Mouse (Mus musculus) liver, adult 2 months (tissue): ENCODE data around the gene Auts2. TPM values are rescaled to one million over a fixed set of nuclear protein-coding genes. Genes with fewer than 3 reads are reported as not detected.

Source experiments
- DNase-seq: peaks from one replicate; pipeline ENCODE4 v3.0.0-alpha.2; 2011; ENCODE audit warnings: low read depth, low spot score; ENCODE audit errors: extremely low read depth
- H3K27ac ChIP-seq: fragments of 200-500 bp; replicated peaks from 2 replicates; pipeline ENCODE4 v1.5.1; 2012; ENCODE audit warnings: low read depth, mild to moderate bottlenecking, control low read depth, inconsistent platforms, low read length; ENCODE audit not compliant: insufficient read depth
- H3K27me3 ChIP-seq: fragments of 200-500 bp; 2 replicates; pipeline ENCODE4 v1.6.1; 2012; ENCODE audit warnings: mild to moderate bottlenecking, moderate library complexity, low read length, inconsistent platforms; ENCODE audit not compliant: control insufficient read depth, insufficient read depth
- H3K36me3 ChIP-seq: fragments of 200-500 bp; 2 replicates; pipeline ENCODE4 v1.6.1; 2012; ENCODE audit warnings: low read length, inconsistent platforms; ENCODE audit not compliant: control insufficient read depth, insufficient read depth
- H3K4me1 ChIP-seq: fragments of 200-500 bp; 2 replicates; pipeline ENCODE4 v1.6.1; 2011; ENCODE audit warnings: low read length; ENCODE audit not compliant: control insufficient read depth, insufficient read depth
- H3K4me3 ChIP-seq: fragments of 200-500 bp; 2 replicates; pipeline ENCODE4 v1.5.1; 2011; ENCODE audit warnings: low read depth, mild to moderate bottlenecking, control low read depth, low read length, moderate library complexity; ENCODE audit not compliant: insufficient read depth
- H3K79me2 ChIP-seq: fragments of 200-500 bp; 2 replicates; pipeline ENCODE4 v1.6.1; 2012; ENCODE audit warnings: inconsistent platforms, mild to moderate bottlenecking, low read length, moderate library complexity; ENCODE audit not compliant: control insufficient read depth, insufficient read depth
- H3K9ac ChIP-seq: fragments of 200-500 bp; 2 replicates; pipeline ENCODE4 v1.6.1; 2012; ENCODE audit warnings: low read depth, mild to moderate bottlenecking, control low read depth, inconsistent platforms, low read length
- CTCF ChIP-seq: fragments of 200-500 bp; IDR thresholded peaks from 2 replicates; pipeline ENCODE4 v1.5.1; 2011; ENCODE audit warnings: low read depth, low read length, control low read depth
- POLR2A ChIP-seq: fragments of 200-500 bp; IDR thresholded peaks from 2 replicates; pipeline ENCODE4 v1.6.1; 2011; ENCODE audit warnings: low read length, control low read depth; ENCODE audit not compliant: insufficient read depth; ENCODE audit errors: extremely low read depth
- WGBS: fragments of 180-500 bp; shearing (Covaris S2); methylation state at CpG from one replicate; pipeline ENCODE4 v1.1.7; 2018; 5-methylcytosine and 5-hydroxymethylcytosine counted together
- polyA plus RNA-seq: library from polyadenylated mRNA; depleted of rRNA; stranded (reverse); fragments of >200 nt; gene quantifications from 2 replicates; pipeline ENCODE4 v1.2.3, GENCODE M21; 2012
- total RNA-seq: library from RNA; depleted of rRNA; stranded (reverse); fragments of >200 nt; gene quantifications from 2 replicates; pipeline ENCODE4 v1.2.3, GENCODE M21; 2014

Gene Auts2
- total and polyA plus RNA-seq, 2 experiments, result 0.37 to 0.51 TPM

- DNase-seq, result no peak
- H3K4me1 ChIP-seq, result no peaks in the 10 kb centered on the region
- no peaks in the 10 kb centered on the region for H3K36me3 ChIP-seq
- no peak for TF ChIP-seq POLR2A
- no peak for TF ChIP-seq CTCF
- no peaks in the 10 kb centered on the region for H3K79me2 ChIP-seq
- H3K27ac ChIP-seq, result no peak overlapping the region
- no peak overlapping the region for H3K4me3 ChIP-seq
- no peak overlapping the region for H3K9ac ChIP-seq
- 85% methylated on average over 8 of the region's 8 CpGs for WGBS
- H3K27me3 ChIP-seq, result no peaks in the 10 kb centered on the region
Observed at GRCm38 (mm10) chr5:131558403-131559174, 984.6 kb downstream of the Auts2 start.

DNA sequence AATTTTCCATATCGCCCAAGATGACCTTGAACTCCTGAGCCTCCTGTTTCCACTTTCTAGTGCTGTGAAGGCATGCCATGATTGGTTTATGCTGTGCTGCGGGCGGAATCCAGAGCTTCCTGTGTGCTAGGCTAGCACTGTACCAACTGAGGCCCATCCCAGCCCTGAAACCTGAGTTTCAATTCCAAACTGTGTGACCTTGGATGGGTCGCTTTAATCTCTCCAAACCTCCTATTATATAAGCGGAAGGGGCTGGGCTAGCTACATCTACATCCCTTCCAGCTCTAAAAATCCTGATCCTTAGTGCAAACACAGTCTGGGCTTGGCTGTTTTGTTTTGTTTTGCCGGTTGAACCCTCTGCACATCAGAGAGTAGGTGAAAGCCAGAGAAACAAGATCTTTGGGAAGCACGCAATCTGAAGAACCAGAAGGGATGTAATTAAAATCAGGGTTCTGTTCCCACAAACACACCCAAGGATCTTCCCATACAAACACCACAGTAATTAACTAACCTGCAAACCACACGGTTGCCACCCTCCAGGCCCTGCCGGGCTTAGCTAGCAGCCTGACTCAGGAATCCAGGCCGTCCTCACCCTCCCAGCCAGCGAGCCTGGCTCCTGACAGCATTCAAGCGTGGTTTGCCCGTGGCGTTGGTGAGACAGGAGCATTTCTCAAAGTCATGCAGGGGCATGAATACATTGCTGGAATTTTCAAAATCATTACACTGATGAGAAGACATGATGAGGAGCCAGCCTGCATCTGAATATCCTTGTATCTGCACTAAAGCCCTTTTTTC, 985.4 kb downstream of the Auts2 start:
- TF ChIP-seq CTCF (no peak), POLR2A (no peak)
- DNase-seq, result no peak
- H3K4me3 ChIP-seq, result no peak overlapping the region
- no peaks in the 10 kb centered on the region for H3K27me3 ChIP-seq
- H3K79me2 ChIP-seq, result no peaks in the 10 kb centered on the region
- no peak overlapping the region for H3K27ac ChIP-seq
- no peaks in the 10 kb centered on the region for H3K36me3 ChIP-seq
- H3K9ac ChIP-seq, result no peak overlapping the region
- no peaks in the 10 kb centered on the region for H3K4me1 ChIP-seq
- WGBS, result 85% methylated on average over 14 of the region's 14 CpGs

- Histone ChIP-seq H3K79me2 (no peaks in the 10 kb centered on the region), H3K36me3 (no peaks in the 10 kb centered on the region), H3K27ac (no peak overlapping the region), H3K4me3 (no peak overlapping the region), H3K9ac (no peak overlapping the region), H3K4me1 (no peaks in the 10 kb centered on the region), H3K27me3 (no peaks in the 10 kb centered on the region)
- DNase-seq, result no peak
- no peak for TF ChIP-seq POLR2A
- TF ChIP-seq CTCF, result no peak
- 82% methylated on average over 17 of the region's 17 CpGs for WGBS
Observed at GRCm38 (mm10) chr5:131548932-131549563, 994.1 kb downstream of the Auts2 start.

- TF ChIP-seq CTCF (no peak), POLR2A (no peak)
- no peak overlapping the region for H3K9ac ChIP-seq
- H3K4me1 ChIP-seq, result no peaks in the 10 kb centered on the region
- no peaks in the 10 kb centered on the region for H3K79me2 ChIP-seq
- 92% methylated on average over 6 of the region's 6 CpGs for WGBS
- no peak overlapping the region for H3K27ac ChIP-seq
- H3K4me3 ChIP-seq, result no peak overlapping the region
- no peaks in the 10 kb centered on the region for H3K36me3 ChIP-seq
- no peaks in the 10 kb centered on the region for H3K27me3 ChIP-seq
- DNase-seq, result no peak
Observed at GRCm38 (mm10) chr5:131547926-131548325, 995.2 kb downstream of the Auts2 start.

DNA sequence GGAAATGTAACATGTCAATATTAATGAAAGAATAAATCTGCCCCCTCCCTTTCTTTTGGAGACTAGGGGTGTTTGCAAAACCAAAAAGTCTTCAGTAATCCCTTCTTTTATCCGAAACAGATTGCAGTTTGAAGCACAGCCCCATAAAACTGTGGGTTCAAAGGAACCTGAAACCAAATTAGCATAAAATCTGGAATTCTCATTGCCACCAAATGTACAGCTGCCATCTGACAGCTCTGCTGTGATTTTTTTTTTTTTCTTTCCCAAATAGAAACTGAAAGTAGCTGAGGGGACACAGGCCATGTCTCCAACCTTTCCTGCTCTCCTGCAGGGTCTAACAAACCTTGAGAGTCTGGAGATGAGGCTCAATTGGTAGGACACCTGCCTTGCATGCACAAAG, 996.7 kb downstream of the Auts2 start:
- no peak for DNase-seq
- H3K36me3 ChIP-seq, result no peaks in the 10 kb centered on the region
- no peak overlapping the region for H3K27ac ChIP-seq
- H3K4me3 ChIP-seq, result no peak overlapping the region
- H3K27me3 ChIP-seq, result no peaks in the 10 kb centered on the region
- H3K79me2 ChIP-seq, result no peaks in the 10 kb centered on the region
- TF ChIP-seq POLR2A, result no peak
- no peak for TF ChIP-seq CTCF
- no peak overlapping the region for H3K9ac ChIP-seq
- no peaks in the 10 kb centered on the region for H3K4me1 ChIP-seq
- 79% methylated on average over 1 of the region's 1 CpGs for WGBS

DNA sequence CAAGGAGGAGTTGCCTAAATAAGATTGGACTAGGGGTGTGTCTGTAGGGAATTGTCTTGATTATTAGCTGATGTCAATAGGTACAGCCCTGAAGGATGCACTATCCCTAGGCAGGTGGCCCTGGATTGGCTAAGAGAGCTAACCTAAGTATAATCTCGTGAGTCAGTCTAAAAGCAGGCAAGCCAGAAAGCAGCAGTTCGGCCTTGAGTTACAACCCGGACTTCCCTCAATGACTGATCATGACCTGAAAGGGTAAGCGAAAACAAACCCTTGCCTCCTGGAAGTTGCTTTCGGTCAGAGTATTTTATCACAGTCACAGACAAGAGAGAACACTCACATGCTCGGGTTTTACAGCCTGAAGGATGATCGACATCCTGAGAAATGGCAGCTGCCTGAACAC, 998.8 kb downstream of the Auts2 start:
- H3K36me3 ChIP-seq, result no peaks in the 10 kb centered on the region
- no peaks in the 10 kb centered on the region for H3K4me1 ChIP-seq
- H3K27ac ChIP-seq, result no peak overlapping the region
- DNase-seq, result no peak
- 92% methylated on average over 7 of the region's 7 CpGs for WGBS
- H3K79me2 ChIP-seq, result no peaks in the 10 kb centered on the region
- H3K9ac ChIP-seq, result no peak overlapping the region
- no peaks in the 10 kb centered on the region for H3K27me3 ChIP-seq
- H3K4me3 ChIP-seq, result no peak overlapping the region
- TF ChIP-seq CTCF, result no peak
- no peak for TF ChIP-seq POLR2A
